Comparison of ENCODE assay signal across 12 mouse cellular contexts in the genomic region with DNA sequence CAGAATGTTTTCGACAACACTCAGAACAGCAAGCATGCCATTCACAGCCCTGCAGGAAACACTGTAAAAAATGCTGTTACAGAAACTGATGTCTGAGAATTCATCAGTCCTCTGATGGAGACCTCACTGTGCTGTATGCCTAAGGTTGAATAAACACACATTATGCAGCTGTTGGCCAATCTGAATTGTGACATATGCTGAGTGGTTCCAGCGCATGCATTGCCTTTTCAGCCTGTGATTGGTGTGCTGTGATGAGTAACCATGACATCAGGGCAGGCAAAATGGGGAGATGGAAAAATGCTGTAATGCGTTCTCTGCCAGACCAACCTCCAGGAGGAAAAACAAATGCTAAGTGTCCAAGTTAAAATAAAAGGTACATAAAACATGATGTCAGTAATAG.
A peak's percentile ranks its signal among the peaks of the same experiment; 100 is the strongest.
DNase-seq lines count a peak whose midpoint lies in the region; ATAC-seq and TF ChIP-seq lines count a peak whose summit lies in the region.
"Had no signal": no experiment of that assay in that cellular context is flagged by ENCODE, and none has a peak within 500 bp of the region (broad histone marks: within the 10 kb centered on the region; RNA-seq: fewer than 3 reads in every experiment).

No protein-coding gene starts in this region.

- no peaks in the 10 kb centered on the region for H3K9me3 ChIP-seq in forebrain, postnatal 0 days (ENCODE audit: low read length)
- H3K9me3 ChIP-seq in forebrain, embryonic 15.5 days = no peaks in the 10 kb centered on the region
- H3K9me3 ChIP-seq in midbrain, embryonic 13.5 days = no peaks in the 10 kb centered on the region
- H3K9me3 ChIP-seq in midbrain, embryonic 16.5 days (replicated peaks; ENCODE audit: control insufficient read depth, low read length, poor library complexity, severe bottlenecking) = no peaks in the 10 kb centered on the region
- H3K9me3 ChIP-seq in neural tube, embryonic 13.5 days = no peaks in the 10 kb centered on the region
- H3K9me3 ChIP-seq: embryonic facial prominence, embryonic 13.5 days; limb, embryonic 12.5 days had no signal

- H3K27ac ChIP-seq in forebrain, postnatal 0 days (ENCODE audit: low read depth, low read length) = no peak overlapping the region
- no peak overlapping the region for H3K27ac ChIP-seq in forebrain, embryonic 15.5 days (replicated peaks)
- H3K27ac ChIP-seq in midbrain, embryonic 13.5 days = no peak overlapping the region
- no peak overlapping the region for H3K27ac ChIP-seq in midbrain, embryonic 16.5 days (ENCODE audit: low read length)
- no peak overlapping the region for H3K27ac ChIP-seq in neural tube, embryonic 13.5 days (replicated peaks)
- H3K27ac ChIP-seq in gastrocnemius, adult 2 months = no peak overlapping the region
- H3K27ac ChIP-seq: embryonic facial prominence, embryonic 13.5 days; limb, embryonic 12.5 days had no signal

- peak; percentile 48 for ATAC-seq in forebrain, postnatal 0 days
- ATAC-seq in forebrain, embryonic 15.5 days (replicated peaks) = no peak
- 0 out of 2 replicates have a peak, but pooled peaks have one; percentile 50 for ATAC-seq in midbrain, embryonic 13.5 days
- ATAC-seq in midbrain, embryonic 16.5 days = no peak
- peak; percentile 74; the same call in 1 of the 2 replicates for ATAC-seq in neural tube, embryonic 13.5 days (ENCODE audit: low read depth)

- H3K36me3 ChIP-seq in forebrain, postnatal 0 days (ENCODE audit: insufficient read depth) = no peaks in the 10 kb centered on the region
- no peaks in the 10 kb centered on the region for H3K36me3 ChIP-seq in forebrain, embryonic 15.5 days
- H3K36me3 ChIP-seq in midbrain, embryonic 13.5 days = no peaks in the 10 kb centered on the region
- no peaks in the 10 kb centered on the region for H3K36me3 ChIP-seq in midbrain, embryonic 16.5 days (ENCODE audit: control insufficient read depth, insufficient read depth, low read length)
- no peaks in the 10 kb centered on the region for H3K36me3 ChIP-seq in neural tube, embryonic 13.5 days
- H3K36me3 ChIP-seq: embryonic facial prominence, embryonic 13.5 days; limb, embryonic 12.5 days had no signal

- WGBS in forebrain, postnatal 0 days = 51% methylated on average over 3 of the region's 3 CpGs
- 63% methylated on average over 3 of the region's 3 CpGs for WGBS in forebrain, embryonic 15.5 days
- 78% methylated on average over 3 of the region's 3 CpGs for WGBS in midbrain, embryonic 13.5 days
- WGBS in midbrain, embryonic 16.5 days = 76% methylated on average over 3 of the region's 3 CpGs
- WGBS in neural tube, embryonic 13.5 days = 58% methylated on average over 3 of the region's 3 CpGs

- no peak overlapping the region for H3K4me3 ChIP-seq in forebrain, postnatal 0 days (ENCODE audit: low read depth, low read length)
- no peak overlapping the region for H3K4me3 ChIP-seq in forebrain, embryonic 15.5 days
- no peak overlapping the region for H3K4me3 ChIP-seq in midbrain, embryonic 13.5 days (replicated peaks)
- no peak overlapping the region for H3K4me3 ChIP-seq in midbrain, embryonic 16.5 days (ENCODE audit: low read depth, low read length)
- no peak overlapping the region for H3K4me3 ChIP-seq in neural tube, embryonic 13.5 days
- H3K4me3 ChIP-seq in gastrocnemius, adult 2 months = no peak overlapping the region
- H3K4me3 ChIP-seq: embryonic facial prominence, embryonic 13.5 days; limb, embryonic 12.5 days had no signal

- DNase-seq in forebrain, postnatal 0 days = no peak
- peak; percentile 64 for DNase-seq in fibroblast of lung, adult 2 months (ENCODE audit: low read depth)
- DNase-seq in gastrocnemius, adult 2 months = no peak
- no peak for DNase-seq in heart, adult 11 months
- DNase-seq: kidney, adult 2 months; lung, postnatal 36 days had no signal

- TF ChIP-seq CTCF in forebrain, postnatal 0 days (IDR thresholded peaks at IDR 0.05; ENCODE audit: low read depth) = no peak
- no peak for TF ChIP-seq CTCF in gastrocnemius, adult 2 months (IDR thresholded peaks at IDR 0.05)

- no peaks in the 10 kb centered on the region for H3K27me3 ChIP-seq in forebrain, postnatal 0 days (ENCODE audit: insufficient read depth, low read length)
- H3K27me3 ChIP-seq in forebrain, embryonic 15.5 days = no peaks in the 10 kb centered on the region
- H3K27me3 ChIP-seq in midbrain, embryonic 13.5 days = no peaks in the 10 kb centered on the region
- no peaks in the 10 kb centered on the region for H3K27me3 ChIP-seq in midbrain, embryonic 16.5 days (ENCODE audit: control insufficient read depth, insufficient read depth, low read depth, low read length)
- H3K27me3 ChIP-seq in neural tube, embryonic 13.5 days = no peaks in the 10 kb centered on the region
- H3K27me3 ChIP-seq: embryonic facial prominence, embryonic 13.5 days; limb, embryonic 12.5 days had no signal

- H3K4me2 ChIP-seq in forebrain, postnatal 0 days (ENCODE audit: low read depth) = no peak overlapping the region
- no peak overlapping the region for H3K4me2 ChIP-seq in forebrain, embryonic 15.5 days (replicated peaks)
- H3K4me2 ChIP-seq in midbrain, embryonic 13.5 days (replicated peaks) = no peak overlapping the region
- no peak overlapping the region for H3K4me2 ChIP-seq in midbrain, embryonic 16.5 days (ENCODE audit: low read length)
- no peak overlapping the region for H3K4me2 ChIP-seq in neural tube, embryonic 13.5 days
- H3K4me2 ChIP-seq: embryonic facial prominence, embryonic 13.5 days; limb, embryonic 12.5 days had no signal

- intact Hi-C loops in gastrocnemius, adult 2 months (cut with DNase I) = no loop called here

- H3K4me1 ChIP-seq in forebrain, postnatal 0 days (ENCODE audit: insufficient read depth) = no peaks in the 10 kb centered on the region
- H3K4me1 ChIP-seq in forebrain, embryonic 15.5 days = no peaks in the 10 kb centered on the region
- no peaks in the 10 kb centered on the region for H3K4me1 ChIP-seq in midbrain, embryonic 13.5 days (replicated peaks)
- H3K4me1 ChIP-seq in midbrain, embryonic 16.5 days (ENCODE audit: control insufficient read depth, insufficient read depth, low read length) = 0 out of 2 replicates have a peak, but pooled peaks cover 2% of the 10 kb centered on the region
- H3K4me1 ChIP-seq in neural tube, embryonic 13.5 days (replicated peaks) = no peaks in the 10 kb centered on the region
- H3K4me1 ChIP-seq: embryonic facial prominence, embryonic 13.5 days; limb, embryonic 12.5 days had no signal

- no peak overlapping the region for H3K9ac ChIP-seq in forebrain, postnatal 0 days
- H3K9ac ChIP-seq in forebrain, embryonic 15.5 days (replicated peaks) = no peak overlapping the region
- no peak overlapping the region for H3K9ac ChIP-seq in midbrain, embryonic 13.5 days (replicated peaks)
- H3K9ac ChIP-seq in midbrain, embryonic 16.5 days (ENCODE audit: low read depth, low read length) = no peak overlapping the region
- no peak overlapping the region for H3K9ac ChIP-seq in neural tube, embryonic 13.5 days
- H3K9ac ChIP-seq: embryonic facial prominence, embryonic 13.5 days; limb, embryonic 12.5 days had no signal

Comparison
In these comparisons a context has a peak if more than half of its experiments do, and no peak if none do; other contexts are left out.
1. ATAC-seq: peak in forebrain, postnatal 0 days (single experiment), midbrain, embryonic 13.5 days (single experiment) and neural tube, embryonic 13.5 days (single experiment); none in forebrain, embryonic 15.5 days (single experiment) and midbrain, embryonic 16.5 days (single experiment).